Comparison of ENCODE assay signal across 17 mouse cellular contexts in genomic region chr6:142392312-142392711, GRCm38 (mm10). TPM values are rescaled to one million over a fixed set of nuclear protein-coding genes. Genes with fewer than 3 reads are reported as not detected.
"Had no signal": no experiment of that assay in that cellular context is flagged by ENCODE, and none has a peak within 500 bp of the region (broad histone marks: within the 10 kb centered on the region; RNA-seq: fewer than 3 reads in every experiment).

No protein-coding gene starts in this region.

- H3K9me3 ChIP-seq: lung, embryonic 15.5 days; midbrain, embryonic 13.5 days; midbrain, embryonic 15.5 days; neural tube, embryonic 12.5 days; stomach, embryonic 15.5 days had no signal

- H3K4me2 ChIP-seq: lung, embryonic 15.5 days; midbrain, embryonic 11.5 days; midbrain, embryonic 13.5 days; midbrain, embryonic 15.5 days; neural tube, embryonic 12.5 days; stomach, embryonic 15.5 days had no signal

- DNase-seq: liver, postnatal 0 days; lung, adult 2 months; lung, postnatal 14 days; lung, postnatal 36 days; right cerebral cortex, postnatal 14 days; thymus, adult 2 months; thymus, postnatal 25 days had no signal

- H3K9ac ChIP-seq: liver, postnatal 0 days; lung, embryonic 15.5 days; midbrain, embryonic 13.5 days; midbrain, embryonic 15.5 days; neural tube, embryonic 12.5 days; stomach, embryonic 15.5 days had no signal

- H3K27ac ChIP-seq: lung, embryonic 15.5 days; midbrain, embryonic 13.5 days; midbrain, embryonic 15.5 days; neural tube, embryonic 12.5 days; stomach, embryonic 15.5 days; stomach, postnatal 0 days had no signal

- ATAC-seq: liver, postnatal 0 days; lung, postnatal 0 days; midbrain, embryonic 13.5 days; midbrain, embryonic 15.5 days had no signal

- H3K4me3 ChIP-seq: lung, embryonic 15.5 days; midbrain, embryonic 13.5 days; midbrain, embryonic 15.5 days; neural tube, embryonic 12.5 days; stomach, embryonic 15.5 days had no signal

- H3K27me3 ChIP-seq: lung, embryonic 15.5 days; midbrain, embryonic 13.5 days; midbrain, embryonic 15.5 days; neural tube, embryonic 12.5 days; stomach, embryonic 15.5 days had no signal

RNA-seq across cellular contexts. Expression of gene Spx, which starts 20.9 kb away (rescaled TPM):
- total RNA-seq: monocyte, adult 5-6 weeks had no signal
- polyA plus RNA-seq: macrophage had no signal
